Mouse (Mus musculus): ENCODE results near the gene Rpap3. TPM values are rescaled to one million over a fixed set of nuclear protein-coding genes. Genes with fewer than 3 reads are reported as not detected.
A peak's percentile ranks its signal among the peaks of the same experiment; 100 is the strongest.

The Rpap3 gene
- total RNA-seq (2012; rRNA removed) (43.1 and 51.8 TPM in 2 replicates), total RNA-seq (2014; rRNA removed) (73.7 and 88.8 TPM in 2 replicates), polyA plus RNA-seq (2012; ENCODE audit: insufficient read length, low read depth) (69.1 and 83.7 TPM in 2 replicates)

- H3K27ac ChIP-seq (ENCODE audit: insufficient read depth, low read depth): peak within 1 kb of the TSS; percentile 5; the same call in 1 of the 2 replicates
- H3K4me2 ChIP-seq (ENCODE audit: insufficient read depth, low read depth, poor library complexity, severe bottlenecking): peak within 1 kb of the TSS; percentile 89
- dilution Hi-C loops (cut with MboI; ENCODE audit: extremely low pct_ligation_motif_present, extremely low pct_unique_long_range_greater_than_20kb, low sequenced_read_pairs) (no loop called here), in situ Hi-C loops (cut with MboI; ENCODE audit: low pct_ligation_motif_present, low pct_unique_long_range_greater_than_20kb, low sequenced_read_pairs) (no loop called here)
- DNase-seq (ENCODE audit: extremely low read depth): peak; percentile 85
- no peaks in the 10 kb centered on the region for H3K9me3 ChIP-seq (replicated peaks; ENCODE audit: low read length)
- H3K27me3 ChIP-seq (replicated peaks): no peaks in the 10 kb centered on the region
- H3K36me3 ChIP-seq (replicated peaks in 1 of 2; ENCODE audit: control insufficient read depth in 1 of 2, insufficient read depth in 1 of 2, low read length in 1 of 2): peaks cover 19 to 43% of the 10 kb centered on the region in 2 experiments
- TF ChIP-seq BHLHE40 (IDR thresholded peaks at IDR 0.05; ENCODE audit: low read depth, low read length) (no peak), SIN3A (IDR thresholded peaks at IDR 0.05; ENCODE audit: low read length) (peak; percentile 31; the same call in 1 of the 2 replicates), UBTF (IDR thresholded peaks at IDR 0.05; ENCODE audit: low read depth, low read length) (0 out of 2 replicates have a peak, but pooled peaks have one; percentile 22), MXI1 (IDR thresholded peaks at IDR 0.05; ENCODE audit: low read depth, low read length) (peak; percentile 85), MAZ (IDR thresholded peaks at IDR 0.05; ENCODE audit: low read depth, low read length) (no peak), JUND (conservative IDR thresholded peaks at IDR 0.05; ENCODE audit: low read depth, low read length) (no peak), ZMIZ1 (IDR thresholded peaks at IDR 0.05; ENCODE audit: low read depth, low read length) (peak; percentile 53; the same call in 1 of the 2 replicates), E2F4 (IDR thresholded peaks at IDR 0.05; ENCODE audit: insufficient replicate concordance, low read depth, low read length) (no peak), NELFE (IDR thresholded peaks at IDR 0.05; ENCODE audit: low read depth, low read length) (peak; percentile 90), ZC3H11A (IDR thresholded peaks at IDR 0.05; ENCODE audit: low read depth, low read length) (no peak), TCF12 (IDR thresholded peaks at IDR 0.05; ENCODE audit: low read depth, low read length) (peak; percentile 79; the same call in 1 of the 2 replicates), ELF1 (IDR thresholded peaks at IDR 0.05; ENCODE audit: low read depth, low read length) (peak; percentile 11; the same call in 1 of the 2 replicates), CTCF (conservative IDR thresholded peaks at IDR 0.05 in 1 of 2, IDR thresholded peaks at IDR 0.05 in 1 of 2; ENCODE audit: low read depth in 2 of 2, low read length in 2 of 2) (no peak), MAFK (IDR thresholded peaks at IDR 0.05; ENCODE audit: insufficient replicate concordance, low read length) (no peak), NRF1 (IDR thresholded peaks at IDR 0.05; ENCODE audit: low read depth, low read length) (peak; percentile 90), TBP (conservative IDR thresholded peaks at IDR 0.05; ENCODE audit: low read depth, low read length) (peak; percentile 79), KAT2A (IDR thresholded peaks at IDR 0.05; ENCODE audit: insufficient replicate concordance, low read length) (0 out of 2 replicates have a peak, but pooled peaks have one; percentile 30), EP300 (IDR thresholded peaks at IDR 0.05; ENCODE audit: low read length) (no peak), CHD2 (IDR thresholded peaks at IDR 0.05; ENCODE audit: low read length) (no peak), CHD1 (IDR thresholded peaks at IDR 0.05; ENCODE audit: low read depth, low read length) (no peak), POLR2A (IDR thresholded peaks at IDR 0.05; ENCODE audit: low read depth, low read length) (peak; percentile 94), POLR2AphosphoS2 (IDR thresholded peaks at IDR 0.05; ENCODE audit: low read depth, low read length) (peak; percentile 41; the same call in 1 of the 2 replicates), HCFC1 (IDR thresholded peaks at IDR 0.05; ENCODE audit: low read depth, low read length) (peak; percentile 76)
- H3K4me3 ChIP-seq (replicated peaks in 1 of 3; ENCODE audit: low read depth in 2 of 3, low read length in 2 of 3, poor library complexity in 1 of 3): peak within 1 kb of the TSS; percentile 75 to 94 (median 79)
- peak within 1 kb of the TSS; percentile 83 for H3K9ac ChIP-seq (ENCODE audit: insufficient read depth, low read depth)
- H3K4me1 ChIP-seq (ENCODE audit: control insufficient read depth in 1 of 2, insufficient read depth in 2 of 2): peaks cover 6 to 15% of the 10 kb centered on the region in 2 experiments
- H3K79me2 ChIP-seq (replicated peaks; ENCODE audit: control insufficient read depth, extremely low read depth, insufficient read depth, poor library complexity, severe bottlenecking): peaks cover 25% of the 10 kb centered on the region
Measured at GRCm38 (mm10) chr15:97705211-97706050, at the start of gene Rpap3. Gene Rpap3, minus strand, starts transcription at chr15:97705825.
